Mouse (Mus musculus) cerebellum, adult 9-11 months (tissue): Measurements from ENCODE around the gene Rfpl4b.
"Not testable (repeated sequence)": the region's sequence is repeated elsewhere in the genome, so short reads cannot be mapped to it uniquely, and the experiment has no call there.

Source experiments
- DNase-seq: peaks from one replicate; pipeline ENCODE4 v3.0.0; 2022

The Rfpl4b gene

DNA sequence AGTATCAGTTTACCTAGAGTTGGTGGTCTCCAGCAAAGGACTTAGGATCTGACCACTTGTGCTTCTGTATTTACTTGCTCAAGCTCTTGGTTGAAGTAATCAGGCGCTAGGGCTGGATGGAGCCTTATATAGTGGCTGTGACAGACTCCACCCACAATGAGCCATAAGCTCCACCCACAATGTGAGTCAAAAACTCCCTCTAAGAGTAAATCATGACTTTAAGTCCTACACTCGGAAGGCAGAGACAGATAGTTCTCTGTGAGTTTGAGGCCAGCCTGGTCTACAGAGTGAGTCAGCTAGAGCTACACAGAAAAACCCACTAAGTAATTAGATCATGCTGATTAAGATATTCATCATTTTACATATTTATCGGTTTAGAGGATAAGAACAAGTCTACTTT, at the start of gene Rfpl4b:
TSS of gene Rfpl4b (minus strand) at position 101 of the 400 bp plus-strand sequence.
- no peak for DNase-seq

GRCm38 (mm10) chr10:38855186-38855585, 33.6 kb upstream of the Rfpl4b start:
- DNase-seq, result no peak

GRCm38 (mm10) chr10:38850006-38850405, 28.4 kb upstream of the Rfpl4b start:
- not testable (repeated sequence) for DNase-seq

GRCm38 (mm10) chr10:38848884-38849499, 27.4 kb upstream of the Rfpl4b start:
- peak; percentile 42 for DNase-seq

GRCm38 (mm10) chr10:38848231-38848630, 26.7 kb upstream of the Rfpl4b start:
- DNase-seq, result no peak

DNA sequence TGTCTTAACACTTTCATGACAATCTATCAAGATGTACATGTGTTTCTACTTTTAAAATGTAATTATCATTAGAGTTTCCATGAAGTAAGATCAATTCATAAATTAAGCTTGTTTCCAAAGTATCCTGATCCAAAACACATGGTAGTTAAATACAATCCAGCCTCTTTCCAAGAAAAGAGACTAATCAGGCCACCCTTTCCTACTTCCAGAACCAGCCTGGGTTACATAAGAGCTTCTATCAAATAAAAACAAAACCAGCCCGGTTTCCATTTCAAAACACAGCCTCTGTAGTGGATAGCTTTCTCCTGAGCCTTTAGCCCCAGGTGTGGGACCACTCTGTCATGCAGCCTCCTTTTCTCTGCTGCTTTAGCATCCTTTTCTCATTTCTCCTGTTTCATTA, 2.2 kb upstream of the Rfpl4b start:
- DNase-seq, result no peak

DNA sequence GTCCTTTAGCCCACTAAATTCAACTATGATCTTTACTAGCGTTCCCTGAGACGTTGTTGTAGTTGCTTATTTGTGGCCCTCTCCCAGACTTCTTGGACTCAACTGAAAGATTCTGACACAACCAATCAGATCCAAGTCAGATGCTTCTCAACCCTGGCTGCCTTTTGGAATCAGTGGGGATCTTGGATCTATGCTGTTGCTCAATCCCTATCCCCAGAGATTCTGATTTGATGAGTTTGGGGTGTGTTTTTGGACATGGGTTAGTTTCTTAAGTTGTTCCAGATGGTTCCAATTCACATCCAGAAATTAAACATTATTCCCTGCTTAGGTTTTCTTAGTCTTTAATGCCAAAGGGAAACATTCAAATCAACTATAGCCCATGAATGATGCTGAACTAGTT, 15.5 kb downstream of the Rfpl4b start:
- no peak for DNase-seq

GRCm38 (mm10) chr10:38804047-38804446, 17.5 kb downstream of the Rfpl4b start:
- no peak for DNase-seq

DNA sequence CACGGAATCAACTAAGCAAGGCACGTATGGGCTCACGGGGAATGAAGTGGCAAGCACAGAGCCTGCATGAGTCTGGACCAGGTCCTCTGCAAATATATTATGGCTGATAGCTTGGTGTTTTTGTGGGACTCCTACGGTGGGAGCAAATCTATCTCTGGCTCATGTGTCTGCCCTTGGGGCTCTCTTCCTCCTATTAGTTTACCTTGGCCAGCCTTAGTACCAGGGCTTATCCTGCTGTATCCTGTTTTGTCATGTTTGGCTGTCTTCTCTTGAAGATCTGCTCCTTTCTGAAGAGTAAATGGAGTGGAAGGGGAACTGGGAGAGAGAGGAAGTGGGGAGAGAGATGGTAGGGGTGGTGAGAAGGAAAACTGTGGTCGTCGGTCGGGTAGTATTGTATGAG, 18.3 kb downstream of the Rfpl4b start:
- no peak for DNase-seq

DNA sequence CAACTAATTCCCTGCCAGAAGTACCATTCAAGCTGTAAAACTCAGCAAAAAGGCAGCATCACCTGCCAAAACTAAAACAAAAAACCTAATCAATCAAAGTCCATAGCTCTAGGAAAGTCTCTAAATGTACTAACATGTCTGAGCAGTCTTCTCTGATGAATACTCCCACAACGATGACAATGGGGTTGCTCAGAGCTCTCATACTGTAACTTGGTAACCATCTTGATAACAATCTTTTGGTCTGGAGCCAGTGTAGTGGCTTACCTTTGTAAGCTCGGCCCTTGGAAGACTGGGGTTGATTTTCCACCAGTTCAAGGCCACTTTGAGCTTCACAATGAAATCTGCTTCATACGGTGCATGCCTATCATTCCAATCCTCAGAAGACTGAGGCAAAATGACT, 33.0 kb downstream of the Rfpl4b start:
- no peak for DNase-seq
